Mouse (Mus musculus) embryonic fibroblast, embryonic 13.5 days (primary cell): ENCODE data around the gene Ccr4.

Experiments used
- CTCF ChIP-seq: IDR thresholded peaks from 2 replicates; pipeline ENCODE4 v1.5.1; 2011; ENCODE audit warnings: mild to moderate bottlenecking, control low read depth, low read length, moderate library complexity, borderline replicate concordance; ENCODE audit not compliant: insufficient read depth
- POLR2A ChIP-seq: IDR thresholded peaks from 2 replicates; pipeline ENCODE4 v1.6.1; 2011; ENCODE audit warnings: low read depth, mild to moderate bottlenecking, control low read depth, low read length, moderate library complexity

DNA sequence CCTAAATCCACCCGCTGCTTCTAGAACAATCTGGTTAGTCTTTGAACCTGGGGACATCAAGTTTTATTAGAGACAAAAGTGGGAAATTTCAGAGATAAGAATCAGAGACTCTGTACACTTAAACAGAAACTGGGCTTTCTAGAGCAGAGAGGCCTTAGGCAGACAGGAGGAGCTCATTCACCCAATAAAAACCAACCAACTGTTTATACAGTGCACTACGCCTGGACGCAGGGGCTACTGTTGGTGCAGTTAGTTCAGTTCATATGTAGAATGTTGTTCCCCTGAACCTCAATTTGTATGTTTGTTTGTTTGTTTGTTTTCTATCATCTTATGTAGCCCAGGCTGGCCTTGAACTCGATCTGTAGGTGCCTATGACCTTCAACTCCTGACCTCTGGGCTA lies 17.9 kb downstream of the Ccr4 start:
- no peak for TF ChIP-seq CTCF
- TF ChIP-seq POLR2A: no peak
